Mouse (Mus musculus): Measurements from ENCODE around the gene Ptpro. TPM values are rescaled to one million over a fixed set of nuclear protein-coding genes. Genes with fewer than 3 reads are reported as not detected.
A peak's percentile ranks its signal among the peaks of the same experiment; 100 is the strongest.

Gene Ptpro
- total RNA-seq, 2 experiments from 2014 or later, result 2.6 to 3.7 TPM

DNA sequence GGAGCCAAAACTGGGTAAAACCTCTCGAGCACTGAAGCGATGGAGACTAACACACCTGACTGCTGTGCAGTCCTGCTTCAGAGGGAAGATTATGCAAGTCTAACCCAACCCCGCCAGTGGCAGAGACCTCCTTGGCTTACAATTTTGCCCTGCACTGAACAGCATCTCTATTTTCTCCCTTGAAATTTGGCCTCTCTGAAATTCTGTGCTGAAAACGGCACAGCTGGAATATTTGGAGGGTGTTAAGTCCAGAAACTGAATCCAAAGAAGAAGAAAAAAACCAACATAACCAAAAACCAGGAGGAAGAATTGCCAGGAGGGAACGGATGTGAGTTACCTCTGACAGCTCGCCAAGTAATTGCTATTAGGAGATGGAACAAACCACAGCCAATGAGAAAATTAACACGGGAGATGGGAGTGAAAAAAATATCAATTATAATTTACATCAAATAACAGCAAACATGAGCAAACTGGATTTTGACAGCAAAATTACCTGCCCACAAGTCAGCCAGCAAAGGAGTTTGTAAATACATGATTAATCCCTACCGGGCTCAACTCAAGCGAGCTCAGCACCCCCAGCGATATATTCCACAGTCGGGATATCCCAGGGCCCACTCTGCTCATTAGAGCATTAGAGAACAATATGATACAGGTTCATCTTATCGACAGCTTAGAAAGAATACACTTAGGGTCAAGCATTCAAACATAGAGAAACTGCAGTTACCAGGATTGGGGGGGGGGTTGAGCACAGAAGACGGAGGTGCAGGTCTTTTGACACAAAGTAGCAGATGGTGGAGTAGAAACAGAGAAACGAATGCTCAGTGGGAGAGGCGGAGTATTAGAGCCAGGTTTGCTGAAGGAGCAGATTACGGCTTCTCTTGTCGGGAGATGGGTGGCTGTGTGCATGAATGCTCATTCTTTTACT, 241.4 kb downstream of the Ptpro start:
- intact Hi-C loops (cut with DNase I), result no loop called here
- DNase-seq, result no peak

DNA sequence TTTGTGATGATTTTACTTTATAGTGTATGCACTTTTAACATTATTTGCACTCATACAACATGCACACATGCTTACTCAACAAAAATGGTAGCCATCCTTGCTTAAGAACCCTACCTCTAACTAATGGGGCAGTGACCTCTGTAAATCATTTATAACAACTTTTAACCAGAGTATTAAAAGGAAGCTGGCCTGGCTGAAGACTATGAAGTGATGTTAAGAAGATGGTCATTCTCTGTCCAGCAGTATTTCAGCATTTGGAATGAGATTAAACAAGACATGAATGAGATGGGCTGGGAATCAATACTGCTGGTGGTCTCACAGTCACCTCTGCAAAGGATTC, 242.0 kb downstream of the Ptpro start:
- intact Hi-C loops (cut with DNase I), result no loop called here
- no peak for DNase-seq

DNA sequence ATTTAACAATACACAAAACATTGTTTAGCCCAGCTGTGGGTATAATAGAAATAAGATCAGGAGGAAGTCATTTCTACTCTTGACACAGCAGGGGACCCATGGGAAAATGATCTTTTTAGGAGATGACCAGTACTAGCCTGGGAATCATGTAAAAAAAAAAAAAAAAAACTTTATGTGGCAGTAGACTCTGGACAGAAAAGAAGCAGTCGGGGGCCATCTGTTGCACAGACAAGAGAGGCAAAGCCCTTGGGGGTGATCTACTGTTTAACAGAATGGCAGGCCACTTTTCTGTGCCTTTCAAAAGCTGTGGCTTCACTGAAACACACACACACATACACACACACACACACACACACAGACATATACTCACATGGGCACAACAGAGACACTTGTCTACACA, 242.7 kb downstream of the Ptpro start:
- DNase-seq, result no peak
- intact Hi-C loops (cut with DNase I), result no loop called here

DNA sequence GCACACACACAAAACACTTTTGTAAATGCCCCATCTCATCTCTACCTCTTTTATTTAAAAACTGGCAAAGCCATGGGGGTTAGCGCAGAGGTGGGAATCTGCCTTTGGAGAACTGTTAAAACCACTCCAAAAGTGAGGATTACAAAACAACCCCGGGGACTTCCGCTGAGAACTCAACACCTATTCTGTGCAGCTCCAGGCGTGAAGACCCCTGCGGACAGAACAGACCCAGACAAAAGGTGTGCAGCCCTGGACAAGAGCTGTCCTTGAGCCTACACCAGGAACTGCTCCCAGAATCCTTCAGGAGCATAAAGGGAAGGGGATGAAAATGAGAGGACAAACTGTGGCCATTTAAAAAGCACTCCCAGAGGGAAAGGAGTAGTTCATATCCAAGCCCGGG, 243.1 kb downstream of the Ptpro start:
- DNase-seq, result no peak
- intact Hi-C loops (cut with DNase I), result no loop called here

DNA sequence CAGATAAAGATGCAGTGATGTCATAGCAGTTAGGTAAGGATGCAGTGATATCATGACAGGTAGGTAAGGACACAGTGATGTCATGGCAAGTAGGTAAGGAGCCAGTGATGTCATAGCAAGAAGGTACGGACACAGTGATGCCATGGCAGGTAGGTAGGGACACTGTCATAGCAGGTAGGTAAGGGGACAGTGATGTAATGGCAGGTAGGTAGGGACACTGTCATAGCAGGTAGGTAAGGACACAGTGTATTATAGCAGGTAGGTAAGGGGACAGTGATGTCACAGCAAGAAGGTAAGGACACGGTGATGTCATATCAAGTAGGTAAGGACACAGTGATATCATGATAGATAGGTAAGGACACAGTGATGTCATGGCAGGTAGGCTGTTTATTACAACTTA, 244.4 kb downstream of the Ptpro start:
- intact Hi-C loops (cut with DNase I), result no loop called here
- DNase-seq, result no peak

DNA sequence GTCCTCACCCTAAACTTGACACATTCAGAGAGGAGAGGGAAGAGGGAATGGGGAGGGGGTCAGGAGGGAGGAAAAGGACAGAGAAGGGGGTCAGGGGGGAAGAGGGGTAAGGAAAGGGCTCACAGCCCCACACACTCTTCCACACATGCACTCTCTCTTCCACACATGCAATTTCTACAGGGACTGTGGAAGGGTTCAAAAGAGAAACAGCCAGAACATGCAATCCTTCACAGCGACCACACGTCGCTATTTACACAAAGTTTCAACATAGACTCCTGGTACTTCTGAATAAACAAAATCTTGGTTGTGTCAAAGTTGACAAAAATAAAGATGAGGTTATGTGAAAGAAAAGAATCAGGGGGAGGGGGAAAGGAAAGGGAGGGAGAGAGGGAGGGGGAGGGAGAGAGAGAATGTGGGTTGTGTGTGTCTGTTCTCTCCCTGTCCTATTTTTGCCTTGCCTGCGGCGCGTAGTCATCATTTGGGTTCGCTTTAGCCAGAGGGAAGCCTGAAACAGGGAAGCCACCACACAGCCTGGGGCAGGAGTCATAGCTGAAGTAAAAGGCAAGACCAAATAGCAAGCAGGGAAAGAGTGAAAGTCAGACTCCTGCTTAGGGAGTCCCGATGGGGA, 245.2 kb downstream of the Ptpro start:
- intact Hi-C loops (cut with DNase I), result no loop called here
- no peak for DNase-seq

DNA sequence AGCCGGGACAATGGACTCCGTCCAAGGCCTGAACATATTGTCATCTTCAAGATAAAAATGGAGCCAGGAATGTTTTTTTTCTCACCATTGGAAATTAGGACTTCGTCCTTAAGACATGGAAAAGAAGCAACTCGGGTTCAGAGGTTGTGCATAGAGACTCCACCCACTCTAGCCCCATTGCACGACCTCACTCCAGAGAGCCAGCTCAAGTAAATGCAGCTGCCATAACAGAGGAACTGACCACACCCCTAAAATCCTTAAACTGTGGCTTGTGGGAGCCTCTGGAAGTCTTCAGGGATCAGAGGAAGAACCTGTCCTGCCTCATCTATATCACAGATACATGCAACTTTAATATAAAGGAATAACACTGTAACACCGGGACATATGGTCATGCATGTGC, 246.7 kb downstream of the Ptpro start:
- intact Hi-C loops (cut with DNase I), result no loop called here
- DNase-seq, result peak; percentile 27 to 32

DNA sequence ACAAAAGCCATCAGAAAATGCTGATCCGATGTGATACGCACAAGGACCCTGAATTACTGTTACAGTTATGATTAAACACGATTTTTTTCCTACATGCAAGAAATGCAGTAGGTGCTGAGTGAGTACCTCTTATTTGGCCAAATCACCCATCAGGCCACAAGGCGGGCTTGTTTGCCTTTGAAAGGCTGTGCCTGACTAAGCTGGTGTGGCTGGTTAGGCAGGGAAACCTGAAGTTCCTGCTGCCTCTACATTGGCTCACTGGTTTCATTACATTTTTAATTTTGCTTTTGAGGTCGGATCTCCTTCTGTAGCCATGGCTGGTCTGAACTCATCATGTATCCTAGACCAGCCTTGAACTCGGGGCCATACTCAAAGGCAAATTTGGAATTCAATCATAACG, 250.9 kb downstream of the Ptpro start:
- no peak for DNase-seq
- intact Hi-C loops (cut with DNase I), result no loop called here

DNA sequence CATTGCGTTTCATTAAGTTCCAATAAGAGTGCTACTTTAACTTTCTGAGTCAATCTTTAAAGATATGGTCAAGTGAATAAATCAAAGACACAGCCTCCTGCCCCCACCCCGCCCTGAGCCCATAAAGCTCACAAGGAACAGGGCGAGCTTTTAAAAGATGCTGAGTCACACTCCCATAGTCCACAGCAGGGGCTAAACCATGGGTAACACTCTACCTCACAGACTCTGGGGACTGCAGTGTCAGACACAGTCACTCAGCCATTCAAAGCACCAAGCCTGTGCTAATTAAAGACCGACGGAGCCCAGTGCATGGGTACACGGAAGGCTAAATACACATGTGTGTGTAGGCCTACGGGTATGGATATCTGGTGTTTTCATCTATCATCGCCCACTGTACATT, 251.3 kb downstream of the Ptpro start:
- no peak for DNase-seq

DNA sequence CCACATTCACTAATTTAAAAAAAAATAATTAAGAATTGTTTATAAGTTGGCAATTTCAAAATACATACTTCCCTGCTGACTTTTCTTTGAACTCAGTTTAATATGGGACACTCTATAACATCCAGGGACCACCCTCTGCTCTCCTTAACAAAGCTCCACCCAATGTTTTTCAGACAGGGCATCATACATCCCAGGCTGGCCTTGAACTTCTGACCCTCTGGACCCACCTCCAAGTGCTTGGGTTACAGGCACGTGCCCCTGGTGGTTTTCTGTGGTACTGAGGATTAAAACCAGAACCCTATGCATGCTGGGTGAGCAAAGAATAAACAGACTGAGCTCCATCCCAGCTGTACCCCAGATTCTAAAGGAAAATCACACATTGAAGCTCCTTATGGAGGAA, 251.9 kb downstream of the Ptpro start:
- intact Hi-C loops (cut with DNase I), result no loop called here
- no peak for DNase-seq

More for the DNA sequence above, 251.3 kb downstream of the Ptpro start:
- intact Hi-C loops (cut with DNase I), result no loop called here

DNA sequence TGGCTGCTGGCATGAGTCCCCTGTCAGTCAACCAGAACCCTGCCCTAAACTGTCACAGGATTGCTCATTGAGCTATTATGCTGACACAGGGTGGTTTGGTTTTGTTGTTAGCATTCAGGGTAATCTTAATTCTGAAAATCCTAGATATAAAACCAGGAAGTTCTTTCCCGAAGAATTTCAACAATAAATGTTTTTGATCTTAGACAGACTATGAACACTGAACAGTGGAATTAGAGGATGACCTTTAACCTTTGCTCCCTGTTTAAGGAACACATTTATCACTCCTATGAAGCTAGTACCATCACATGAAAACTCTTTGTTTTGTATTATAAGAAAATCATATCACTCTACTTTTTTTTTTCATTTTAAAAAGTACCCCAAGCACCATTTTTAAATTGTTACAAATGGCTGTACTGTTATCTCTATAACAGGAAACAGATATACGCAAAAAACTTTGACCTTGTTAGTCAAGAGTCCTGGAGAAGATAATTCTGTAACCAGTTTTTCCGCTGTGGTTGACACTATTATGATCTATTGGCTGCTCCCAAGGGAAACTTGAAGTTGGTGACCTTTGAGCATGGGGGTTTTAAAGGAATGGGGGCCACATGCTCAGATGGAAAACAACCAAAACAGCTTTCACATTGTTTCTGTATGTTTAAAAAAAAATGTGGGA, 253.6 kb downstream of the Ptpro start:
- intact Hi-C loops (cut with DNase I), result no loop called here
- no peak for DNase-seq

DNA sequence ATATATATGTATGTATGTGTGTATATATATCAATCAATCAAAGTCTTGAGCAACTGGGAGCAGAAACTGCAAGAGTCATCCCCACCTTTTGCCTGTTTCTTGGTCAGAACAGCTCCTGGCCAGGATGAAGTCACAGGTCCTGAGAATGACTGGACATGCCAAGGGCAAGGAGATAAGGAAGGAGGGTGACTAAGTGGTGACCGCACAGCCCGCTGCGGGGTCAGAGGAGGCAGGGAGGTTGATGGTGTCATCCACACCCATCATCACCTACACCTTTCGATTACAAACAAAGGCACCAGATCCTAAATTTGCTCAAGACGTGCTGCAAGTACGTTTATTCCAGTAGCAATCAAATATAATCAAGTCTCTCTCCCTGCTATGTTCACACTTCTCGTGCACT, 254.4 kb downstream of the Ptpro start:
- intact Hi-C loops (cut with DNase I), result no loop called here
- no peak for DNase-seq

DNA sequence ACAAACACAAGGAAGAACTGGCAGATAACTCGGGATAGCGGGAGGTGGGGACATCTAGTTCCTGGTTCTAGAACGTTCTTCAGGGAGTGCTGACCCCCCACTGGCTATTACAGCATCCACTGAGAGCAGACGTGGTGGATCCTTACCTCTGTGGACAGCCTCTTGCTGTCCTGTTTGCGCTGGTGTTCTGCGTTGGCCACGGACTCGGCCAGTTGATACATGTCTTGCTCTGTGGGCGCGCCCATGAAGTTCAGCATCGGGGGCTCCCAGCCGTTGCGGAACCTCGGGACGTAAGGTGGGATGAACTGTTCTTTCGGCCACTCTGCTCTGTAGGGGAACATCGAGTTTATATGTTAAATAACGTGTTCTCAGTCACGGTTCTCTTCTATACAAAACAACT, 256.8 kb downstream of the Ptpro start:
- no peak for DNase-seq
- intact Hi-C loops (cut with DNase I), result no loop called here

DNA sequence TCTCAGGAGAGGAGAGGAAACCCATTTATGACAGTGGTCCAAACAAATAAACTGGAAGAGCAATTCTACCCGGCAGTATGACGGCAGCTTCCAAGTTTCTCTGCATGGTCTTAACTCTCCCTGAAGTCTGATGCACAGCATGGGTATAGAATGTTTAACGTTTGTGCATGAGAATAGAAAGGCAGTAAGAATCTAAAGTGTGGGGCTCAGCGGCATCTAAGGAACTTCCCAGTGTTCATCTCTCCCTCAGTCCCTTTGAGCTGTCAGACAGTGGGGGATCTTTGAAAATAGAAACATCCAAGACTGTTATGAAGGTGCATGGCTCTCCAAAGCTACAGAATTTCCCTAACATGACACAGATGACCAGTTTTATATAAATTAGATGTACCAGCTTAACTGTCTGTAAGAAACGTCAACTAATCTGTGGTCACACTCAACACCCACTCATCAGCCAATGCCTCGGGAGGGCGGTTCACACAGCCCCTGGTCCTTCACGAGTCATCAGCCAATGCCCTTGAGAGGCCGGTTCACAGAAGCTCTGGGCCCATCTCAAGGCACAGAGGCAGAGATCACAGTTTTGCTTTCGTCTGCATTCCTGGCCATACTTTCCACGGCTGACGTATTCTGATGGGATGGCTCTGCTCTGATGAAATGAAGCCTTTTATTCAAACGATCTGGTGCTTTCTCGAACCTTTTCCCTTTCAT, 257.4 kb downstream of the Ptpro start:
- intact Hi-C loops (cut with DNase I), result no loop called here
- DNase-seq, result no peak

DNA sequence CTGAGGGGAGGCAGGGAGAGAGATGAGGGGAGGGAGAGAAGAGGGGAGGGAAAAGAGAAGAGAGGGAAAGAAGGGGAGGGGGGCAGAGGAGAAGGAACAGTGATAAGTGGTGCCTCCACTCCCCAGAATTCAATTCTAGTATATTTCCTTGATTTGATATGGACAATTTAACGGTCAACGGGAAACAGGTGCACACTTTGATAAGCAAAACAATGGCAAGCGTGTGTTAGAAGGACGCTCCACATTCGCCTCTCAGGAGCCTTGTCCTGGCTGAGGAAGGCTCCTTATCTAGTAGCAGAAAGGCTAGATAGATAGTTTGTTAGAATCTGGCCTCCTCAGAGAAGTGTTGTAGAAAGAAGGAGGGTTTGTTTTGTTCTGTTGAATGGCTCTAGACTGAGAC, 260.6 kb downstream of the Ptpro start:
- intact Hi-C loops (cut with DNase I), result no loop called here
- DNase-seq, result no peak

Other genes with a start within 250 kb of the Ptpro start
- 1 to 10 TPM; 8.9 to 9.4 TPM for gene Rerg, start 81.8 kb upstream of the Ptpro start, total RNA-seq (2021)